Mouse (Mus musculus) hematopoietic stem cell, adult 5-6 weeks (primary cell): Measurements from ENCODE around the gene Ccdc187. TPM values are rescaled to one million over a fixed set of nuclear protein-coding genes. Genes with fewer than 3 reads are reported as not detected.

Source experiments
- ATAC-seq, 2 experiments: fragments of 125-278 bp in 1 of 2; replicated peaks in 1 of 2; 2 replicates each; pipeline ENCODE4 v1.8.0; 2016 to 2017; ENCODE audit warnings: inconsistent platforms in 2 of 2, mild to moderate bottlenecking in 2 of 2, moderate number of reproducible peaks in 2 of 2, low read depth in 1 of 2, moderate TSS enrichment in 1 of 2; ENCODE audit not compliant: low FRiP score in 2 of 2, poor library complexity in 2 of 2, severe bottlenecking in 2 of 2, insufficient read depth in 1 of 2, low TSS enrichment in 1 of 2
- total RNA-seq: library from RNA; stranded (forward); fragments of 172-1452, 232-1000 nt; gene quantifications from 2 replicates; pipeline ENCODE4 v1.2.3, GENCODE M21; 2017

Ccdc187 gene
- total RNA-seq, 1 experiment from 2014 or later = not detected

- no peak for ATAC-seq
Observed at GRCm38 (mm10) chr2:26319109-26319508, 24.8 kb upstream of the Ccdc187 start.

GRCm38 (mm10) chr2:26317991-26318672, 23.8 kb upstream of the Ccdc187 start:
- no peak for ATAC-seq

GRCm38 (mm10) chr2:26317371-26317770, 23.0 kb upstream of the Ccdc187 start:
- ATAC-seq = no peak

GRCm38 (mm10) chr2:26316576-26317246, 22.4 kb upstream of the Ccdc187 start:
- ATAC-seq = no peak

GRCm38 (mm10) chr2:26315925-26316311, 21.6 kb upstream of the Ccdc187 start:
- ATAC-seq = peak in 1 of 2 experiments; percentile 24; a peak in 2 of 4 replicates

GRCm38 (mm10) chr2:26315072-26315924, 20.9 kb upstream of the Ccdc187 start, which contains the start of gene Gpsm1:
Gpsm1 (plus strand) TSS chr2:26315515.
- ATAC-seq = peak; percentile 8 to 44; a peak in 2 of 4 replicates

- no peak for ATAC-seq
Observed at GRCm38 (mm10) chr2:26314281-26315071, 20.1 kb upstream of the Ccdc187 start.

GRCm38 (mm10) chr2:26313394-26313793, 19.0 kb upstream of the Ccdc187 start:
- no peak for ATAC-seq

GRCm38 (mm10) chr2:26312812-26313211, 18.5 kb upstream of the Ccdc187 start:
- ATAC-seq = no peak

GRCm38 (mm10) chr2:26311936-26312335, 17.6 kb upstream of the Ccdc187 start:
- 0 out of 4 replicates have a peak, but pooled peaks of 1 of the 2 experiments have one; percentile 9 for ATAC-seq

- no peak for ATAC-seq
Observed at GRCm38 (mm10) chr2:26309739-26310138, 15.4 kb upstream of the Ccdc187 start.

- ATAC-seq = no peak
Observed at GRCm38 (mm10) chr2:26306702-26307101, 12.3 kb upstream of the Ccdc187 start.

- ATAC-seq = no peak
Observed at GRCm38 (mm10) chr2:26305555-26305954, 11.2 kb upstream of the Ccdc187 start.

- no peak for ATAC-seq
Observed at GRCm38 (mm10) chr2:26304711-26305110, 10.4 kb upstream of the Ccdc187 start.

GRCm38 (mm10) chr2:26302005-26302503, 7.7 kb upstream of the Ccdc187 start:
- ATAC-seq = no peak

GRCm38 (mm10) chr2:26300808-26301174, 6.4 kb upstream of the Ccdc187 start:
- peak; percentile 50 to 61; a peak in 3 of 4 replicates for ATAC-seq
